Mouse (Mus musculus): Measurements from ENCODE around the gene Senp6. TPM values are rescaled to one million over a fixed set of nuclear protein-coding genes. Genes with fewer than 3 reads are reported as not detected.
A peak's percentile ranks its signal among the peaks of the same experiment; 100 is the strongest.
"Not testable (repeated sequence)": the region's sequence is repeated elsewhere in the genome, so short reads cannot be mapped to it uniquely, and the experiment has no call there.

Senp6 gene
- polyA plus RNA-seq (2012; rRNA removed): 35.2 and 47.6 TPM in 2 replicates

- peak; percentile 75 for DNase-seq (ENCODE audit: low spot score)
These were observed at the start of gene Senp6 for GRCm38 (mm10) chr9:80066367-80067220. Gene Senp6 (plus strand): TSS chr9:80066903.

GRCm38 (mm10) chr9:80020429-80020828, 46.3 kb upstream of the Senp6 start:
- DNase-seq (ENCODE audit: low spot score): no peak

GRCm38 (mm10) chr9:80021648-80022047, 45.1 kb upstream of the Senp6 start:
- no peak for DNase-seq (ENCODE audit: low spot score)

- DNase-seq (ENCODE audit: low spot score): no peak
These were observed 43.9 kb upstream of the Senp6 start for GRCm38 (mm10) chr9:80022821-80023220.

- DNase-seq (ENCODE audit: low spot score): not testable (repeated sequence)
These were observed 41.4 kb upstream of the Senp6 start for GRCm38 (mm10) chr9:80025347-80025746.

GRCm38 (mm10) chr9:80026017-80026416, 40.7 kb upstream of the Senp6 start:
- no peak for DNase-seq (ENCODE audit: low spot score)

- DNase-seq (ENCODE audit: low spot score): no peak
These were observed 40.1 kb upstream of the Senp6 start for GRCm38 (mm10) chr9:80026581-80027021.

- DNase-seq (ENCODE audit: low spot score): no peak
These were observed 29.3 kb upstream of the Senp6 start for GRCm38 (mm10) chr9:80037262-80037996.

GRCm38 (mm10) chr9:80037997-80038383, 28.7 kb upstream of the Senp6 start:
- DNase-seq (ENCODE audit: low spot score): no peak

- DNase-seq (ENCODE audit: low spot score): no peak
These were observed 27.3 kb upstream of the Senp6 start for GRCm38 (mm10) chr9:80039296-80039815.

GRCm38 (mm10) chr9:80044301-80044700, 22.4 kb upstream of the Senp6 start:
- not testable (repeated sequence) for DNase-seq (ENCODE audit: low spot score)

GRCm38 (mm10) chr9:80049271-80049670, 17.4 kb upstream of the Senp6 start:
- not testable (repeated sequence) for DNase-seq (ENCODE audit: low spot score)

- no peak for DNase-seq (ENCODE audit: low spot score)
These were observed 13.8 kb upstream of the Senp6 start for GRCm38 (mm10) chr9:80052951-80053350.

- DNase-seq (ENCODE audit: low spot score): no peak
These were observed 9.0 kb upstream of the Senp6 start for GRCm38 (mm10) chr9:80057690-80058089.

- not testable (repeated sequence) for DNase-seq (ENCODE audit: low spot score)
These were observed 1.2 kb upstream of the Senp6 start for GRCm38 (mm10) chr9:80065495-80065894.

- DNase-seq (ENCODE audit: low spot score): peak; percentile 80
These were observed 721 bp downstream of the Senp6 start for GRCm38 (mm10) chr9:80067221-80068027.

GRCm38 (mm10) chr9:80068028-80068515, 1.4 kb downstream of the Senp6 start:
- no peak for DNase-seq (ENCODE audit: low spot score)

- DNase-seq (ENCODE audit: low spot score): no peak
These were observed 2.1 kb downstream of the Senp6 start for GRCm38 (mm10) chr9:80068735-80069315.

- no peak for DNase-seq (ENCODE audit: low spot score)
These were observed 3.3 kb downstream of the Senp6 start for GRCm38 (mm10) chr9:80070026-80070425.

GRCm38 (mm10) chr9:80071616-80072015, 4.9 kb downstream of the Senp6 start:
- DNase-seq (ENCODE audit: low spot score): no peak

GRCm38 (mm10) chr9:80074067-80074466, 7.4 kb downstream of the Senp6 start:
- DNase-seq (ENCODE audit: low spot score): no peak
